Mouse (Mus musculus): ENCODE results near the gene Bmpr1b. TPM values are rescaled to one million over a fixed set of nuclear protein-coding genes. Genes with fewer than 3 reads are reported as not detected.

Gene Bmpr1b
- total RNA-seq, 4 experiments from 2014 or later, result 7.0 to 8.8 (median 7.7) TPM

DNA sequence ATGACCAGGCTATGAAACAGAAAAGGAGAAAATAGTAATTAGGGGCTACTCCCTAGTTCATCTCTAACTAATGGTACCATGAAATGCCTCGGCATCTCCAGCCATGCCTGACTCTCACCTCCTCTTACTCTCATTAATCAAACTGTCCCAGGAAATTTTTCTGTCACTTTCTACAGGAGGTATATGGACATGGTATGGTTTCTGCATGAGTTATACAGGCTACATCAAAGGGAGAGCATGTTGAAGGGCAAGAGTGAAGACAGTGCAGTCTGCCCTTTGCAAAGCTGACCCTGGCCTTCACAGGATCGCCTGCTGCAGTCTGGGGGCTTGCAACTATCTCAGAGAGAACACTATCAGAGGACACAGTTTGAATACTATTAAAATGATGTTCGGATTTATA, 254.6 kb downstream of the Bmpr1b start:
- no peak for DNase-seq (ENCODE audit: low spot score in 2 of 2)

DNA sequence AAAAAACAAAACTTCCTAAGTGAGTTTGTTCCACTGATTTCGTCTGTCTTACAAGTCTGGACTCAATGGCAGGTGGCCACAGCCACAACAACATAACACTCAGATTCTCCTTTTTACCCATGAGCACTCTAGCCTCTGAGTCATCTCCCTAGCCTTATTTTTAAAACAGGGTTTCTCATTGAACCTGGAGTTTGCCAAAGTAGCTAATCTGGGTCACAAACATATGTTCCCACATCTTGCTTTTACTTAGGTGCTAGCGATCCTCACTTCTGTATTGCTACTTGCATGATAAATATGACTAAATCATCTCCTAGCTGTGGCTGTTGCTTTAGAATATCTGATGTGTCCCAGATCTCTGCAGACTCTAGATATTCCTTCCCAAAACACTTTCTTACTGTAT, 260.1 kb downstream of the Bmpr1b start:
- DNase-seq (ENCODE audit: low spot score in 2 of 2), result no peak

DNA sequence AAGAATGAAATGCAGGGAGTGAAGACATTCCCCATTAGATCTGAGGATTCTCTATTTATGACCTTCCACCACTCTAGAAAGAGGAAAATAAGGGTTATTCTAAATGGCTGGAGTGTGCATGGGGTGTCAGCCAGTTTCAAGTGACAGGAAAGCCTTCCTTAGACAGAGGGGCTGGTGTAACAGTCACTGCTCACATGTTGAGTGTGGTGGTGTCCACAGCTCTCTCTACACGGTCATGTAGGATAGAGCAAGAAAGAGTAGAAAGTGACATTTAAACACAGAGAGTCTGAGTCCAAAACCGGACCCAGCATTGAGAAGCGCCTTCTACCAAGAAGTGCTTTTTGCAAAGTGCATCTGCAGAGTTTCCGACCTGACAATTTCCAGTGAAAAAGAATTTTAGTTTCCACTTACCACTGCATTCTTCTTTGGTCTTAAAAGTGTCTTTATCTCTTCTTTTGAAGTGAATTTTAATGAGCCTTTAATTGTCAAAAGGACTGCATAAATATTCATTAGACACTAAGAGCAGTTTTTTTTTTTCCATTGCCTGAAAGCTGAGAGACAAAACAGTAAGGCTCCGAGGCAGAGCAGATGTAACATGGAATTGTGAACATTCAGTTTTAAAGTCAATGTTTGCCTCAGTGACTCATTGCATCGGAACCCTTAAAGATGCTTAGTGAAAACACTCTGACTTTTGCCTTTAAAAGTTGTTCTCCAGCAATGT, 263.2 kb downstream of the Bmpr1b start:
- no peak for DNase-seq (ENCODE audit: low spot score in 2 of 2)

DNA sequence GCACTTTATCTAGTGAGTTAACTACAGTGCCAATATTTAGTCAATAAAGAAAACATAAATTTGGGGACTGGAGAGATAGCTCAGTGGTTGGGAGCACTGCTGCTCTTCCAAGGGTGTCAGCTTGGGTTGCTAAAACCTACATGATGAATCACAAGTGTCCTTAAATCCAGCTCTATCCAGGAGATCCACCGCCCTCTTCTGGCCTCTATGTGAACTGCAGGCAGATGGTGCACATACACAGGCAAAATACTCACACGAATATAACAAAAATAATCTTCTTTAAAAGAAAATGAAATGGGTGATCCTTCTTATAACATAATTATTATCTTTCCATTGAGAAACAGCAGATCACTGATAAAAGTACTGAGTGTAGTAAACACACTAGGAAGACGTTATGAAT, 268.9 kb downstream of the Bmpr1b start:
- DNase-seq (ENCODE audit: low spot score in 2 of 2), result no peak

DNA sequence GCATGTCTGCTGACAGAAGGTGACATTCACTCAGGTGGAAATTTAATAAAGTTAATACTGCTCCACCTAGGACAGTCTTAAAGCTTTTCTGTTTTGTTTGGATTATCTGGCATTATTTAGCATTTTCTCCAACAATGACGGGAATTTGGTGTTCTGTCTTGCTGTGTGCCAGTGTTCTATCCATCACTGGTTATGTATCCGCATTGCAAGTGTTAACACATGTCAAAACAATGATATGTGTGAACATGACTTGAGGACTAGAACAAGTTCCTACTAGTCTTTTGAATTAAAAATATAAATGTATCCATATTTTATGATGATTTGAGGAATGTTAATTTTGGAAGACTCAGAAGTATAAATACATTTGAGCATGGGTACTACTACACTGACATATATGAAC, 269.7 kb downstream of the Bmpr1b start:
- no peak for DNase-seq (ENCODE audit: low spot score in 2 of 2)

DNA sequence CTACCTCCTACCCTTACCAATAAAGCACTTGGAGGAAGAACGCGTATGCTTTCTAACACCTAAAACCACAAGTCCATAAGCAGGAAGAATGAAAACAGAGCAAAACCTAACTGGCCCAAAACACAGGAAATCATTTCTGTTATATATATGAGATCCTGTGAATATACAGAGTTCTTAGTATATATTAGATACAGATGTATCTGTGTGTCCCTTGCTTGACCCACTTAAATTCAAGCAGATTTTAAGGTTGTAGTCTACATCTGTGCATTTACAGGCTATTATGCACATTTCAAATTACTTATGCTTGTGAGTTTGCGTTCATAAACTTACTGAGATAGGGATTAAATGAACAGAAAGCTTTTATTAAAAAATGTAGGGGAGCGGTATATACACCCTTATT, 271.5 kb downstream of the Bmpr1b start:
- no peak for DNase-seq (ENCODE audit: low spot score in 2 of 2)

DNA sequence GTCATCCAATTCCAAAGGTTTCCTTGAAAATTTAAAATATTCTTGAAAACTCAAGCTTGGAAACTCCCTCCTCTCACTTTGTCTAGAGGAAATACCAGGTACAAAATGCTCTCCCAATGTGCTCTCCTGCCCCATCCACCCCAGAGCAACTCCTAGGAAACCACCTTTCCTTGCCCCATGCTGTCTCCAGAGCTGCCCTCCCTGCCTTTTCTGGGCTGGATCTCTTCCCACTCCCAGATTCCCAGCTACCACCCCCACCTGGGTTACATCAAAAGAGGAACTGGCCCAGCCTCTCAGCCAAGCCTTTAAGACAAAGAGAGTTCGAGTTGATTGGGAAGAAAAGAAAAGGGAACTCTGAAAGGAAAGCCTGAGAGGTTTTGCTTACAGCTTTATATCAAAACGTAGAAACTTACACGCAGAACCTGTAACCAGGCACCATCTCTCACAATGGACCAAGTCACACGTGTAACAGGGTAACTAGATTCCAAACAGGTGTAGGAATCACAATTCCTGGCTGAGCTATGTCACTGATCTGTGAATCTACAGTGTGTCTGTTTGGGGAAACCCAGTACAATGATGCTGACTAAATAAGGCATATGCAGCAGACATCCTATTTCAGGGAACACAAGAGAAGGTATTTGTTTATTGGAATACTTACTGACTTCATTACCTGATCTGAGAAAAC, 272.2 kb downstream of the Bmpr1b start:
- no peak for DNase-seq (ENCODE audit: low spot score in 2 of 2)

DNA sequence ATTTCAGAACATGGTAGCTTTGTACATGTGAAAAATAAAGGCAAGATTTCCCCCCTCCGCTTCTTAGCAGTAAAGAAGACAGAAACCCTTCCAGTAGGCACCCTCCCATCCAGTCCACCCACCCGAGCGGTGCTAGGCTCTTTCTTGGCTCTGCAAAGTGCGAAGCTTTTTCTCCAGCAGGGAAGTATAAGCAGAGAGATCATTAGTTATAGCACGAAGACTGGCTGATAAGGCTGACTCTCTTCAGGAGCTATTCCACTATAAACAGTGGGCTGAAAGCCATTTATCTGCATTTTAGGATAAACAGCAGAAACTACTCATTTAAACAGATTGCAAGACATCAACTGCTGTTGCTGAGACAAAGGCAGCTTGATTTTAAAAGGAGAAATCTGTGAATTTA, 274.1 kb downstream of the Bmpr1b start:
- no peak for DNase-seq (ENCODE audit: low spot score in 2 of 2)

DNA sequence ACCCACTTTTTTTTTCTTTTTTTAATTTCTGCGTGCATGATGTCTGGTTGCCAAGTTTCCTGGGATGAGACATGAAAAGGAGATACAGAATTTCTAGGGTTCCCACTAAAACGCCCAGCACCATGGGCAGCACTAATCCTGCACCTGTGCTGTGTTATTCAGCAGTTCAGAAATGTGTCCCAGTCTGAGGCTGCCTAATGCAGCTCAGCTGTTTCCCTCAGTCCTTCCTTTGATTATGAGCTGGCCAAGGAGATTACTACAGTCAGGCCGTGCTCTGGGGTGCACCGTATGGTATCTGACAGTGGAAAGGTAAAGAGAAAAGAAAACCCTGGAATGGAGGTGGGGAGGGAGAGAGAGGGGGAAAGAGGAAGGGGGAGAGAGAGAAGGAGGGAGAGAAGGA, 278.6 kb downstream of the Bmpr1b start:
- no peak for DNase-seq (ENCODE audit: low spot score in 2 of 2)

DNA sequence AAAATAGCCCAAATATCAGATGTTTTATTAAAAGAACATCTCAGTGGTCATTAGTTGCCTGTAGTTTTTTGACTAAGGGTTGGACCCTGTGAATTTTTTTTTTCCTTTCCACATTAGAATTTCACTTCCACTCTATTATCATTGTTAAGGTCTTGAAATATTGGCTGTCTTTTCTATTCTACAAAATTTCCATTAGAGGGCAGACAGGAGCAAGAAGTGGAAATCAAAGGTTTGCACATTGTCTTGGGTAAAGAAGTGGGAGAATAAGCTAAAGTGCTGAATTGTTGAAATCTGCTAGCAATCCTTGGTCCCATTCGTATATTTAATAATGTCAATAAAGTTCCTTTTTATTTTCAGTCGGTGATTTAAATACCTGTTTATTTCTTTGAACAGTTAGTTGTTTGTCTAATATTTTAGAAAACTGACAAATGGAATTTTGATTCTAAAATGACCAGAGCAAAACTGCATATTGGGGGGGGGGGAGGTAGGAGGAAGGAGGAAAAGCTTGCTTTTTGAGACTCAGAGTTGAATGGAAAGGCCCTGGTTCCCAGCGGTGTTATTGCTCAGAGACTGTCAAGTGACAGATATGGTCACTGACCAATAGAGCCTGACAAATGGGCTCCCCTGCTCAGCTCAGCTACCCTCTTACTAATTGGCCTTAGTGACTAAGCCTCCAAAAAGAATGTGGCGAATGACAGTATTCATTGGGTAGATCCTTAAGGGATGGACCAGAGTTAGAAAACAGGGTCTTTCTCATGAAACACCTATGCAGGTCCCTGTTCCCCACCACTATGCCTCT, 281.6 kb downstream of the Bmpr1b start:
- DNase-seq (ENCODE audit: low spot score in 2 of 2), result no peak

DNA sequence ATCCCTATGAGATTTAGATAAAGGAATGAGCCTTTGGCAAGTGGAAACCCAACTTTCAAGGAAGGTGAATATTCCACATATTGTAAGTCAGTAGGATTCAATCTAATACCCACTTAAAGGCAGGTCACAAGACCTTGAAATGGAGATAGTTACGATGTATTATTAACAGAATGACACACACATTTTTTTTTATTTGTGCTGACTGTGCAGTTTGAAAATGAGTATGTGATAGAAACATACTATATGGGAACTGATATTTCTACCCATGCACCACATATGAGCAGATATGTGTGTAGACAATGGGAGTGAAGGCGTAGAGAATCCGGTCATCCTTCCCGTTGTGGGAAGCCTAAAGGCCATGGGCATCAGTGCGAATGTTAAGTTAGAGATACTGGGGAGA, 285.0 kb downstream of the Bmpr1b start:
- no peak for DNase-seq (ENCODE audit: low spot score in 2 of 2)

DNA sequence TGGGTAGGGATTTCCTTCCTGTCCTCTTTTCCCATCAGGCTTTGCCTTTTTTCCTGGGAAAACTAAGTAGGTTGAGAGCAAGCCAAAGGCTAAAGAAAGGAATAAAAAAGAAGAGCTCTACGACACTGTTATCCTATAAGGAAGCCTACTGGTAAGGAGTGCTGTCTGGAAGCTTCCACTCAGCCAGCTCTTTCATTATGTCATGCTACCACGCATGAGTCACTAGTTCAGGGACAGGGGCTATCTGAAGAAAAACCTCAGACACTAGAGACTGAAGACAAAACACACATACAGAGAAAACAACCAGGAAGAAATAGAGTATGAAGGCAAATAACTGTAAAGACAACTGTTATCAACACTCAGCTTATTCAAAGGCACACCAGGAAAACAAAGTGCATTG, 286.7 kb downstream of the Bmpr1b start:
- DNase-seq (ENCODE audit: low spot score in 2 of 2), result no peak

DNA sequence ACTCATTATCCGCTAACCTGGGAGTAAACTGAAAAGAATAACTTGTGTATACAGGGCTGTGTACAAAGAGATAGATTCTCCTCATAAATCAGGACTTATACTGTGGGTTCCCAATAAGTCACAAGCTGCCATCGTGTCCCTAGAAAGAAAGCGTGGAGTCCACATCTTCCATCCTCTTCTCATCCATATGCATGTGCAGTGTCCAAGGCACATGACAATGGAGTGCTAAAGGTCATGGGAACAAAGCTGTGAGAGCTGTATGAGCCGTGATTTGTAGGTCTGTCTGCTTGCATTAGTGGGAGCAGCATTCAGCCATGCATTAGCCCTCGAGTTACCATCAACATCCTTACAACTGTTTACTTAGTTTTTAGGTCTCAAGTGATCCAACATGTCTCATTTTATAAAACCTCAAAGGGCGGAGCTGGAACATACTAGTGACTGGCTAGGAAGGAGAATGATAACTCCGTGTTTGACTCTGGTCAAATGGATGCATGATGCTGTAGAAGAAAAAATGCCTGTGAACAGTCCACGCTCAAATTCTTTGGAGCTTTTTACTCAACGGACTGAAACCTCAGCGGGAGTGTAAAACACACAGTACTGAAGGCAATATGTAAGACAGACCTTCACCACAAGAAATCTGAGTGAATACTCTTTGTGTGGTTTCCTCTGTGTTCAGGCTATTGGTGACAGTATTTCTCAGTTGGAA, 296.7 kb downstream of the Bmpr1b start:
- DNase-seq (ENCODE audit: low spot score in 2 of 2), result no peak

DNA sequence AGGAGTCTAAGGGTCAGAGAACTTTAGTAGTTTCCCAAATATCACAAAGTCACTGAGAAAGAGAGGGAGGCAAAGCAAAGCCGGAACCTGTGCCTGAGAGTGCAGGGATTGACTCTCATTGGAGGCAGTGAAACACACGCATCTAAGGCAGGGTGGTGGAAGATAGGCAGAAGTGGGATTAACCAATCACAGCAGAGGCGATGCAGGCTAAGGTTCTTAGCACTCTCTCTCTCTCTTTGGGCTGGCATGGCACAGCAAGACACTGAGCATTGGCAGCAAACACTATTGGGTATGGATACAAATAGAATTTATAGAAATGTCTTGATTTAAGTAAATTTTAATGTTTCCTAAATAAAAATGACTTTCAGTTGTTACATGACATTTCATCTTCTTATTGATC, 297.4 kb downstream of the Bmpr1b start:
- no peak for DNase-seq (ENCODE audit: low spot score in 2 of 2)

DNA sequence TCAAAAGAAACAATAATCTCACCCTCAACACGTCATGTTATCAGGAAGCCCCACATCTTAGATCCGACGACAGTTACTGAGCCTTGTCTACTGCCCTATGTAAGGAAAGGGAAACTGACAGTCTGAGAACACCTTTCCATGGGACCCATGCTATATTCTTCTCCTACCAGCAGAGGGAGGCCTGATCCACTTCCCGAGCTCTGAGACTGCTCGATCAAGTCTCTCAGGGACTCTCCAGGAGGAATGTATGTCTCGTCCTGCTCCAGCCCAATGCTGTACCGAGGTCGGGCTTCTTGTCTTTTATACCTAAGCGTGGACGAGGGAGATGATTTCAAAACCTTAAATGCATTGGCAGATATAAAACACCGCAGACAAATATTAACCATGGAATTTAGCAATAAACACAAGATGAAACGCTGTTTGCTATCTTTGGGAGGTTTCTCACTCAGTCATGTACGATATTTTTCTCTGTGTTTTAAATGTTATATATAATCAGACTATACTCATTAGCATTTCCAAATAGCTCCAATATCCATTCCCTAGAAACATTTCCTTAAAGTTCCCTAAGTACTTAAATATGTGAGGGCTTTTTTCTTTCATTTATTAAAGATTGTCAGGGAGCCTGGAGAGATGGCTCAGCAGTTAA, 306.3 kb downstream of the Bmpr1b start:
- no peak for DNase-seq (ENCODE audit: low spot score in 2 of 2)

DNA sequence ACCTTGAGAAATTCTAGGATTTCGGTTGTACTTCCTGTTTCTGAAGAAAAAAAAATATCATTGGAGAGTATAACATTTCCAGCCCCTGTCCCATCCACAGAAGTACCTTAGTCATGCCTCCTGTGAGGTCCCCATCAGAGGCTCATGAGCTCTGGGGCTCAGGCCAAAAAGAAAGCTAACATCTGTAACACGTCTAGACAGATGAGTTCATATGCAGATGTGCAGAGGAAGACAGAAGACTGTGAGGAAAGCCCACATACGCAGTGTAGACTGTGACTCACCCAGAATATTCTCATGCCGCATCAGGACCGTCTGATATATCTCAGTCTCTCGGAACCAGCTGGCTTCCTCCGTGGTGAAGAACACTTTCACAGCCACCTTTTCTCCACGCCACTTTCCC, 312.1 kb downstream of the Bmpr1b start:
- DNase-seq (ENCODE audit: low spot score in 2 of 2), result no peak

DNA sequence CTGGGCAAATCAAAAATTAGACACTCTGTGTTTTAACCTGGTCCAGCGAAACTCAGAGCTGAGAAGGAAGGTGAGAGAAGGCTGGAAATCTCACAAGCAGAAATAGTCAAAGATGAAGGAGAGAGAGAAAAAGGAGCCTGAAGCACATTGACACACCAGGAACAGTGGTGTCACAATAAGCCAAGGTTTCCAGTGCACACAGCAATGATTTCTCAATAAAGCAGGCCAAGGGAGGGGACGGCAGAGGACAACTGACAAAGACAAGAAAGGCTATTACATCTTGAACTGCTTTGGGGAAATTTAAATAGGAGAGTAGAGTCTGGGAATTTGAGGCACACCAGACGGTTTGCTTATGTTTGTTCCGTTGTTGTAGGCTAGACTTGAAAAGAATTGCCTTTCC, 314.9 kb downstream of the Bmpr1b start:
- DNase-seq (ENCODE audit: low spot score in 2 of 2), result no peak

DNA sequence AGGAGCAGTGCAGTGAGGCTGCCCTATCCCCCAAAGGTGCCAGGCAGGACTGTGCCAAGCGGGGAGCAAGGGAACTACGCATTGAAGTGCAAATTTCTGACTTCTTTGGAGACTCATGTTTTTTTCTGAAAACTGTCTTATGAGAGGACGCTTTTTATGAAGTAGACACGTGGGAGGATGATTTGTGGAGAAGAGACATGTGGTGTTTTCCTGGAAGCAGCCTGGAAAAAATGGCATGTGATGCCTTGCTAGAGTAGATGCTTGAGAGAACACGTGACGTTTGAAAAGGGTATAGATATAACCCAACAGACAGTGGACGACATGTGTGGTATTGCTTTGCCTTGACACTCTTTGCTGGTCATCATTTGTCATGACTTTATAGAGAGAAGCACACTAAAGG, 319.1 kb downstream of the Bmpr1b start:
- no peak for DNase-seq (ENCODE audit: low spot score in 2 of 2)

DNA sequence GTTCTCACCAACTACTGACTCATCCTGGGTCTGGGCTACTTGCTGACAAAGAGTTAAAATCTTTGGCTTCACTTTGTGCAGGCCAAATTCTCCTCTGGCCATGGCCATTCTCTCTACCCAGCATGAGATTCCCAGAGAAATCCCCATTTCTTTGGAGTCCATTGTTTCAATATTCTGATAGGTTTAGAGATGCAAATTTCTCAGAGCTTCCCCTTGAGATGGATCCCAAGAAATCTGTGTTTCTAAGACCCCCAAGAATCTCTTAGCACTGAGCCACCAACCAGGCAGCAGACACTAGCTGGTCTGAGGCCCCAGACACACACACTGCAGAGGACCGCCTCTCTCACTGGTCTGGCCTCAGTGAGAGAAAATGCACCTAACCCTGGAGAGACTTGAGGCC, 320.0 kb downstream of the Bmpr1b start:
- no peak for DNase-seq (ENCODE audit: low spot score in 2 of 2)

DNA sequence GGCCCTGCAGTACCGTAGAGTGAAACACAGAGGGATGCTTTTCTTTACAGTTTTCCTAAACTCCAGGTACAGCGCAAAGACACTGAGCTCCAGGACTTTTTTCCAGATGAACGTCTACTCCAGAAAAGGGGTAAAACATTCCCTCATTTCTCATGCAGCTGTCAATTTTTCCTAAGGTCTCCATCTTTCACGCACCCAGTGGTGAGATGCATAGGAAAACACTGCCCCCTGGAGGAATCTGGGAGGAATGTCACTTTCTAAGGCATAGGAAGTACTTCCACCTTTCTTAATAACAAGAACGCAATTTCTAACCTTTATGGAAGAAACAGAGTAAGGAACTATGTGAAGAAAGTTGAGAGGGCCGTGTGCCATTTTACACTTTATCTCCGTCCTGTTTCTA, 330.4 kb downstream of the Bmpr1b start:
- no peak for DNase-seq (ENCODE audit: low spot score in 2 of 2)

DNA sequence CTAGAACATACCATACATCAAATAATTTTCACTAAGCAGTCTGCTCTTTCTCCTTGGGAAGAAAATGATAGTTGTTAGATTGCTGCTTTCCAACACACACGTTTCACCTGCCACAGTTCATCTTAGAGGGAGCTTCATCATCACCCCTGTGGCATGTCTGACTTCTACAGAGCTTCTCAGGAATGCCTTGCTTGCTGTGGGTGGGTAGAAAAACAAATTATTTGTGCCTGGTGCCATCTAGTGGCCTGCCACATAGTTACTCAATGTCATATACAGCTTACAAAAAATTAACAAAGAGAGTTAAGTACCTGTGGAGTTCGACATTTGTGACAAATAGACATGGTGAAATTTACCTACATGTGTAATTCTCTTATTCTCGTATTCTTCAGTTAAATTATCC, 338.1 kb downstream of the Bmpr1b start:
- no peak for DNase-seq (ENCODE audit: low spot score in 2 of 2)

All from gastrocnemius, adult 8-10 months (tissue).